Mouse (Mus musculus) CD4-positive helper T cell, adult 2 months (primary cell): ENCODE data around the gene Ddah1.
A peak's percentile ranks its signal among the peaks of the same experiment; 100 is the strongest.
"Not testable (repeated sequence)": the region's sequence is repeated elsewhere in the genome, so short reads cannot be mapped to it uniquely, and the experiment has no call there.

Experiments used
- DNase-seq: peaks from one replicate; pipeline ENCODE4 v3.0.0-alpha.2; 2012; ENCODE audit warnings: low read depth, missing footprints, low spot score

Gene Ddah1

GRCm38 (mm10) chr3:145906582-145906981, 148.1 kb downstream of the Ddah1 start:
- no peak for DNase-seq

GRCm38 (mm10) chr3:145912512-145912911, 154.0 kb downstream of the Ddah1 start:
- DNase-seq = no peak

GRCm38 (mm10) chr3:145913263-145913662, 154.8 kb downstream of the Ddah1 start:
- no peak for DNase-seq

- DNase-seq = not testable (repeated sequence)
These were observed 155.5 kb downstream of the Ddah1 start for GRCm38 (mm10) chr3:145913942-145914341.

- DNase-seq = peak; percentile 52
These were observed 157.9 kb downstream of the Ddah1 start for GRCm38 (mm10) chr3:145916374-145916773.

GRCm38 (mm10) chr3:145916826-145917225, 158.4 kb downstream of the Ddah1 start:
- DNase-seq = peak; percentile 76

- DNase-seq = no peak
These were observed 163.8 kb downstream of the Ddah1 start, which contains the start of gene Bcl10 for GRCm38 (mm10) chr3:145922019-145922854. Bcl10 (plus strand) TSS chr3:145922804.

GRCm38 (mm10) chr3:145922971-145923370, 164.5 kb downstream of the Ddah1 start:
- no peak for DNase-seq

- DNase-seq = peak; percentile 100
These were observed 165.6 kb downstream of the Ddah1 start for GRCm38 (mm10) chr3:145923874-145924577.

GRCm38 (mm10) chr3:145924649-145925337, 166.3 kb downstream of the Ddah1 start:
- peak; percentile 85 for DNase-seq

- DNase-seq = peak; percentile 65
These were observed 167.0 kb downstream of the Ddah1 start for GRCm38 (mm10) chr3:145925506-145925905.

GRCm38 (mm10) chr3:145929525-145930400, 171.3 kb downstream of the Ddah1 start:
- no peak for DNase-seq

- DNase-seq = peak; percentile 45
These were observed 175.4 kb downstream of the Ddah1 start for GRCm38 (mm10) chr3:145933845-145934244.

GRCm38 (mm10) chr3:145937505-145938404, 179.3 kb downstream of the Ddah1 start, which contains the start of gene 2410004B18Rik:
2410004B18Rik (plus strand) TSS chr3:145938014.
- DNase-seq = peak; percentile 93

GRCm38 (mm10) chr3:145938405-145939349, 180.2 kb downstream of the Ddah1 start:
- DNase-seq = no peak

GRCm38 (mm10) chr3:145939402-145939801, 180.9 kb downstream of the Ddah1 start:
- DNase-seq = no peak

GRCm38 (mm10) chr3:145939971-145940370, 181.5 kb downstream of the Ddah1 start:
- DNase-seq = no peak

GRCm38 (mm10) chr3:145941971-145942370, 183.5 kb downstream of the Ddah1 start:
- DNase-seq = peak; percentile 85
